Mouse (Mus musculus) midbrain, embryonic 14.5 days (tissue): ENCODE measurements around the gene Pard3b. TPM values are rescaled to one million over a fixed set of nuclear protein-coding genes. Genes with fewer than 3 reads are reported as not detected.

ENCODE experiments used
- ATAC-seq: fragments of 200-750 bp; cut with Nextera tagmentation; 2 replicates; pipeline ENCODE4 v1.8.0; 2017; ENCODE audit warnings: moderate number of reproducible peaks, moderate library complexity; ENCODE audit not compliant: low FRiP score, low TSS enrichment
- DNase-seq: peaks from one replicate; pipeline ENCODE4 v3.0.0-alpha.2; 2015
- H3K27ac ChIP-seq: fragments of 300-500 bp; sonication (generic); replicated peaks from 2 replicates; pipeline ENCODE4 v1.5.1; 2014; ENCODE audit warnings: mild to moderate bottlenecking, low read depth, low read length, moderate library complexity
- H3K27me3 ChIP-seq: fragments of 300-500 bp; sonication (generic); 2 replicates; pipeline ENCODE4 v1.6.1; 2014; ENCODE audit warnings: low read length, control low read depth, mixed read lengths; ENCODE audit not compliant: control insufficient read depth, insufficient read depth
- H3K36me3 ChIP-seq: fragments of 300-500 bp; sonication (generic); 2 replicates; pipeline ENCODE4 v1.6.1; 2014; ENCODE audit warnings: low read length, control low read depth; ENCODE audit not compliant: control insufficient read depth, insufficient read depth
- H3K4me1 ChIP-seq: fragments of 300-500 bp; sonication (generic); 2 replicates; pipeline ENCODE4 v1.6.1; 2014; ENCODE audit warnings: mild to moderate bottlenecking, antibody characterized with exemption, low read length, control low read depth; ENCODE audit not compliant: control insufficient read depth, insufficient read depth
- H3K4me2 ChIP-seq: fragments of 300-500 bp; sonication (generic); 2 replicates; pipeline ENCODE4 v1.6.1; 2014; ENCODE audit warnings: mild to moderate bottlenecking, low read length, moderate library complexity
- H3K4me3 ChIP-seq: fragments of 300-500 bp; sonication (generic); replicated peaks from 2 replicates; pipeline ENCODE4 v1.5.1; 2014; ENCODE audit warnings: low read depth, low read length
- H3K9ac ChIP-seq: fragments of 300-500 bp; sonication (generic); replicated peaks from 2 replicates; pipeline ENCODE4 v1.6.1; 2014; ENCODE audit warnings: mild to moderate bottlenecking, low read length, moderate library complexity
- H3K9me3 ChIP-seq: fragments of 300-500 bp; sonication (generic); 2 replicates; pipeline ENCODE4 v1.6.1; 2016; ENCODE audit warnings: low read length, control low read depth, mixed read lengths; ENCODE audit not compliant: control insufficient read depth
- WGBS: fragments of 180-500 bp; shearing (Covaris S2); extraction: QIAGEN DNeasy Blood & Tissue Kit; methylation state at CpG from one replicate; pipeline ENCODE4 v1.1.7; 2014; 5-methylcytosine and 5-hydroxymethylcytosine counted together
- polyA plus RNA-seq: library from polyadenylated mRNA; unstranded; fragments of >200 nt; fragmentation: Nextera tagmentation; extraction: Ambion mirVana; gene quantifications from 2 replicates; pipeline ENCODE4 v1.2.1, GENCODE M21; 2014

Gene Pard3b
- polyA plus RNA-seq, 1 experiment from 2014 or later: 7.8 TPM

GRCm38 (mm10) chr1:62348371-62348770 lies 709.7 kb downstream of the Pard3b start:
- no peak for DNase-seq
- H3K4me2 ChIP-seq: no peak overlapping the region
- no peak overlapping the region for H3K27ac ChIP-seq
- no peaks in the 10 kb centered on the region for H3K36me3 ChIP-seq
- H3K4me1 ChIP-seq: no peaks in the 10 kb centered on the region
- no peak for ATAC-seq
- H3K4me3 ChIP-seq: no peak overlapping the region
- no peaks in the 10 kb centered on the region for H3K27me3 ChIP-seq
- H3K9me3 ChIP-seq: no peaks in the 10 kb centered on the region
- WGBS: 75% methylated on average over 4 of the region's 4 CpGs
- H3K9ac ChIP-seq: no peak overlapping the region

GRCm38 (mm10) chr1:62355496-62355895 lies 716.9 kb downstream of the Pard3b start:
- 27% methylated on average over 4 of the region's 4 CpGs for WGBS
- H3K9me3 ChIP-seq: no peaks in the 10 kb centered on the region
- H3K36me3 ChIP-seq: no peaks in the 10 kb centered on the region
- H3K27me3 ChIP-seq: no peaks in the 10 kb centered on the region
- no peak for DNase-seq
- no peaks in the 10 kb centered on the region for H3K4me1 ChIP-seq
- H3K4me3 ChIP-seq: no peak overlapping the region
- H3K9ac ChIP-seq: no peak overlapping the region
- ATAC-seq: no peak
- no peak overlapping the region for H3K4me2 ChIP-seq
- H3K27ac ChIP-seq: no peak overlapping the region

GRCm38 (mm10) chr1:62374427-62375050 lies 735.9 kb downstream of the Pard3b start:
- Histone ChIP-seq H3K9me3 (no peaks in the 10 kb centered on the region), H3K36me3 (no peaks in the 10 kb centered on the region), H3K27ac (no peak overlapping the region), H3K4me2 (no peak overlapping the region), H3K27me3 (no peaks in the 10 kb centered on the region), H3K4me1 (no peaks in the 10 kb centered on the region), H3K4me3 (no peak overlapping the region), H3K9ac (no peak overlapping the region)
- ATAC-seq (no peak), DNase-seq (no peak)
- WGBS: 94% methylated on average over 7 of the region's 7 CpGs

- 86% methylated on average over 4 of the region's 4 CpGs for WGBS
- Histone ChIP-seq H3K27me3 (no peaks in the 10 kb centered on the region), H3K4me3 (no peak overlapping the region), H3K9me3 (no peaks in the 10 kb centered on the region), H3K36me3 (no peaks in the 10 kb centered on the region), H3K4me2 (no peak overlapping the region), H3K9ac (no peak overlapping the region), H3K4me1 (no peaks in the 10 kb centered on the region), H3K27ac (no peak overlapping the region)
- ATAC-seq (no peak), DNase-seq (no peak)
Measured at GRCm38 (mm10) chr1:62378335-62378734, 739.7 kb downstream of the Pard3b start.

- H3K4me3 ChIP-seq: no peak overlapping the region
- H3K4me2 ChIP-seq: no peak overlapping the region
- no peak for DNase-seq
- no peaks in the 10 kb centered on the region for H3K27me3 ChIP-seq
- H3K9ac ChIP-seq: no peak overlapping the region
- no peaks in the 10 kb centered on the region for H3K4me1 ChIP-seq
- no peaks in the 10 kb centered on the region for H3K36me3 ChIP-seq
- no peaks in the 10 kb centered on the region for H3K9me3 ChIP-seq
- no peak for ATAC-seq
- 57% methylated on average over 14 of the region's 14 CpGs for WGBS
- no peak overlapping the region for H3K27ac ChIP-seq
Measured at GRCm38 (mm10) chr1:62382807-62383514, 744.3 kb downstream of the Pard3b start.

- ATAC-seq: no peak
- no peak for DNase-seq
- no peaks in the 10 kb centered on the region for H3K4me1 ChIP-seq
- 73% methylated on average over 1 of the region's 1 CpGs for WGBS
- H3K36me3 ChIP-seq: no peaks in the 10 kb centered on the region
- H3K9me3 ChIP-seq: no peaks in the 10 kb centered on the region
- H3K4me3 ChIP-seq: no peak overlapping the region
- H3K4me2 ChIP-seq: no peak overlapping the region
- no peak overlapping the region for H3K9ac ChIP-seq
- no peaks in the 10 kb centered on the region for H3K27me3 ChIP-seq
- no peak overlapping the region for H3K27ac ChIP-seq
Measured at GRCm38 (mm10) chr1:62384241-62384640, 745.6 kb downstream of the Pard3b start.

GRCm38 (mm10) chr1:62388013-62388412 lies 749.4 kb downstream of the Pard3b start:
- no peak overlapping the region for H3K9ac ChIP-seq
- no peak overlapping the region for H3K4me2 ChIP-seq
- no peaks in the 10 kb centered on the region for H3K36me3 ChIP-seq
- no peak overlapping the region for H3K27ac ChIP-seq
- H3K4me3 ChIP-seq: no peak overlapping the region
- ATAC-seq: no peak
- DNase-seq: no peak
- WGBS: 90% methylated on average over 4 of the region's 4 CpGs
- no peaks in the 10 kb centered on the region for H3K4me1 ChIP-seq
- H3K9me3 ChIP-seq: no peaks in the 10 kb centered on the region
- H3K27me3 ChIP-seq: no peaks in the 10 kb centered on the region

GRCm38 (mm10) chr1:62392863-62393262 lies 754.2 kb downstream of the Pard3b start:
- 68% methylated on average over 4 of the region's 4 CpGs for WGBS
- Histone ChIP-seq H3K36me3 (no peaks in the 10 kb centered on the region), H3K9me3 (no peaks in the 10 kb centered on the region), H3K27ac (no peak overlapping the region), H3K4me1 (no peaks in the 10 kb centered on the region), H3K27me3 (no peaks in the 10 kb centered on the region), H3K9ac (no peak overlapping the region), H3K4me3 (no peak overlapping the region), H3K4me2 (no peak overlapping the region)
- DNase-seq (no peak), ATAC-seq (no peak)

- no peaks in the 10 kb centered on the region for H3K4me1 ChIP-seq
- DNase-seq (no peak), ATAC-seq (no peak)
- H3K9ac ChIP-seq: no peak overlapping the region
- no peaks in the 10 kb centered on the region for H3K27me3 ChIP-seq
- no peaks in the 10 kb centered on the region for H3K36me3 ChIP-seq
- H3K9me3 ChIP-seq: no peaks in the 10 kb centered on the region
- no peak overlapping the region for H3K27ac ChIP-seq
- 96% methylated on average over 3 of the region's 3 CpGs for WGBS
- no peak overlapping the region for H3K4me3 ChIP-seq
- H3K4me2 ChIP-seq: no peak overlapping the region
Measured at GRCm38 (mm10) chr1:62394555-62394954, 755.9 kb downstream of the Pard3b start.
